Mouse (Mus musculus): ENCODE results near the gene 1700123K08Rik. TPM values are rescaled to one million over a fixed set of nuclear protein-coding genes. Genes with fewer than 3 reads are reported as not detected.
"Not testable (repeated sequence)": the region's sequence is repeated elsewhere in the genome, so short reads cannot be mapped to it uniquely, and the experiment has no call there.

1700123K08Rik gene
- not detected in 2 replicates for polyA plus RNA-seq (2016; fragmentation: Nextera tagmentation; extraction: Ambion mirVana)

DNA sequence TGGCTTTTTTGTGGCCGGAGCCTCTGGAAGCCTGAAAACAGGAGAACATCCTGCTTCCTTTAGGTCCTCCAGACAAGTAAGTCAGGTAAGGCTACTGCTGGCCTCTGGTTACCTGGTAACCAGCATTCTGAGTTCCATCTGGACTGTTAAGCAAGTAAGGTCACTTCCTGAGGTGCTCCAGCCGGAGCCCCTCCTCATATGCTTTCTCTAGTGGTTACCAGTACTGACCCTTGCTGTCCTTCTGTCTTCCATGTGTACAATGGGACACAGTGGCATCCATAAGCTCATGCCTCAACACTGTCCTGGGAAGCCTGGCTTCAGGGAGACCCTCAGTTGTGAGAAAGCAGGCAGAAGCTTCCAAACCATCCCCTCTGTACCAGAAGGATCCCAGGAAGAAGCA is at the start of gene 1700123K08Rik:
TSS of gene 1700123K08Rik (minus strand) at position 101 of the 400 bp plus-strand sequence.
- not testable (repeated sequence) for H3K4me3 ChIP-seq; H3K27ac ChIP-seq (replicated peaks); DNase-seq (ENCODE audit: low spot score); H3K36me3 ChIP-seq; H3K4me1 ChIP-seq; H3K9me3 ChIP-seq (replicated peaks); H3K27me3 ChIP-seq (ENCODE audit: low read depth, poor library complexity, severe bottlenecking)
- WGBS = 85% methylated on average over 2 of the region's 2 CpGs

DNA sequence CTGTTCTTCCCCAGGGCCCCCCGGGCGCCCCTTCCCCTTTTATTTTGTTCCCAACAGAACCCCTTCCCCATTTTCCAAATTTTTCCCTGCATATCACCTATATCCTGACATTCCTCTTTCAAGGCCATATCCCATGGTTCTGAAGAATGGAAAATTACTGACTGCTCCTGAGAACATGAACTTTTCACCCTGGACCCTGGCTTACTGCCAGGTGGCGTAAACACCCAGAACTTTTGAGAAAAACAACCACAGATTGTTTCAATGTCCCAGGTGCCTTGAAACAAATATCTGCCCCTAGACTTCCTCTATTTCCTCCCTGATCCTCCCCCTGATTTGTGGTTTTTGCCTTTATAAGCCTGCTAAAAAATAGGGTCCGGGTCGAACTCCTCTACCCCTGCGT is 22.9 kb upstream of the 1700123K08Rik start:
- no peak for DNase-seq (ENCODE audit: low spot score)
- H3K27me3 ChIP-seq (ENCODE audit: low read depth, poor library complexity, severe bottlenecking) = no peaks in the 10 kb centered on the region
- H3K36me3 ChIP-seq = no peaks in the 10 kb centered on the region
- no peaks in the 10 kb centered on the region for H3K4me1 ChIP-seq
- H3K27ac ChIP-seq (replicated peaks) = no peak overlapping the region
- H3K9me3 ChIP-seq (replicated peaks) = peaks cover 30% of the 10 kb centered on the region; the same call in 1 of the 2 replicates
- H3K4me3 ChIP-seq = no peak overlapping the region
- WGBS = 92% methylated on average over 6 of the region's 6 CpGs

DNA sequence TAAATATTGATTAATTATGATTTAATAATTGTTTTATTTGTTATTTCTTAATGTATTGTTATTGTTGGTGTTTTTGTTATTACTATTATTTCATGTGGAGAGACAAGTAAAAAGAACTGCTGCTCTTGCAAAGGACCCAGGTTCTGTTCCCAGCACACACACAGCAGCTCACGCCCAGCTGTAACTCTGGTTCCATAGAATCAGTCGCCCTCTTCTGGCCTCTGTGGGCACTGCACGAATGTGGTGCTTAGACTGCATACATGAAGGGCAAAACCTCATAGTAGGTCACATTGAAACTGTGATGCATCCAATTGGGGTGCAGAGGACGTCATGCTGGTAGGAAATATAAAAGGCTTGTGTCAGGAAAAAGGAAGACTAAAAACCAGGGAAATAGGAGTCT is 7.1 kb upstream of the 1700123K08Rik start:
- WGBS = 48% methylated on average over 4 of the region's 4 CpGs
- no peak overlapping the region for H3K4me3 ChIP-seq
- no peaks in the 10 kb centered on the region; the same call in 1 of the 2 replicates for H3K9me3 ChIP-seq (replicated peaks)
- H3K36me3 ChIP-seq = no peaks in the 10 kb centered on the region
- H3K27ac ChIP-seq (replicated peaks) = no peak overlapping the region
- H3K27me3 ChIP-seq (ENCODE audit: low read depth, poor library complexity, severe bottlenecking) = no peaks in the 10 kb centered on the region
- no peaks in the 10 kb centered on the region for H3K4me1 ChIP-seq
- peak; percentile 33 for DNase-seq (ENCODE audit: low spot score)

DNA sequence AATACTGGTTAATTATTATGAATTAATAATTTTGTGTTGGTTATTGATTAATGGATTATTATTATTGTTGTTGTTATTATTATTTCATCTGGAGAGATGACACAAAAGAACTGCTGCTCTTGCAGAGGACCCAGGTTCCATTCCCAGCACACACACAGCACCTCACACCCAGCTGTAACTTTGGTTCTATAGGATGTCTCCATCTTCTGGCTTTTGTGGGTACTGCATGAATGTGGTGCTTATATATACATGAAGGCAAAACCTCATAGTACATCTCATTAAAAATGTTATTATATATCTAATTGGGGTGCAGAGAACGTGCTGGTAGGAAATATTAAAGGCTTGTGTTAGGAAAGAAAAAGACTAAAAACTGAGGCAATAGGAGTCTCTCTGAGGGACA is 11.8 kb downstream of the 1700123K08Rik start:
- H3K4me1 ChIP-seq = no peaks in the 10 kb centered on the region
- DNase-seq (ENCODE audit: low spot score) = no peak
- H3K4me3 ChIP-seq = no peak overlapping the region
- no peaks in the 10 kb centered on the region for H3K27me3 ChIP-seq (ENCODE audit: low read depth, poor library complexity, severe bottlenecking)
- no peaks in the 10 kb centered on the region for H3K36me3 ChIP-seq
- 57% methylated on average over 1 of the region's 1 CpGs for WGBS
- 0 out of 2 replicates have a peak, but pooled peaks cover 4% of the 10 kb centered on the region for H3K9me3 ChIP-seq (replicated peaks)
- no peak overlapping the region for H3K27ac ChIP-seq (replicated peaks)

DNA sequence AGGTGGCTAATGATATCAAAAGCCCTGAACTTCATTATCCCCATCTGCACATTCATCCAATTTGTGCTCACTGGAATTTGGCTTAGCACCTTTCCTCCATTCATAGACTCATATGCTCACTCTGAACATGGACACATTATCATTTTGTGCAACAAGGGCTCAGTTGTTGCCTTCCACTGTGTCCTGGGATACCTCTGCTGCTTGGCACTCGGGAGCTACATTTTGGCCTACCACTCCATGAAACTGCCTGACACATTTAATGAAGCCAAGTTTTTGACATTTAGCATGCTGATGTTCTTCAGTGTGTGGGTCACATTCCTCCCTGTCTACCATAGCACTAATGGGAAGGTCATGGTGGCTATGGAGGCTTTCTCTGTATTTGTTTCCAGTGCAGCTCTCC is 32.0 kb downstream of the 1700123K08Rik start:
- Histone ChIP-seq H3K9me3 (replicated peaks) (no peaks in the 10 kb centered on the region), H3K4me1 (no peaks in the 10 kb centered on the region), H3K4me3 (no peak overlapping the region), H3K27me3 (ENCODE audit: low read depth, poor library complexity, severe bottlenecking) (no peaks in the 10 kb centered on the region), H3K27ac (replicated peaks) (no peak overlapping the region), H3K36me3 (no peaks in the 10 kb centered on the region)
- 90% methylated on average over 1 of the region's 1 CpGs for WGBS
- no peak for DNase-seq (ENCODE audit: low spot score)

Small RNA genes lying within 50 kb of the gene (microRNA-seq; reads per million reads assigned to microRNA genes)
- gene Gm24082 = not detected

Other genes starting within 250 kb of the 1700123K08Rik start
- gene Pvrig, start 222.8 kb downstream of the 1700123K08Rik start, polyA plus RNA-seq (2016; fragmentation: Nextera tagmentation; extraction: Ambion mirVana) = not detected in 2 replicates
- gene Zfp157, start 123.2 kb downstream of the 1700123K08Rik start, polyA plus RNA-seq (2016; fragmentation: Nextera tagmentation; extraction: Ambion mirVana) = 38.3 and 50.0 TPM in 2 replicates
- 55.8 and 60.4 TPM in 2 replicates for gene Zfp68, start 55.0 kb upstream of the 1700123K08Rik start, polyA plus RNA-seq (2016; fragmentation: Nextera tagmentation; extraction: Ambion mirVana)
- gene A430033K04Rik, start 58.1 kb upstream of the 1700123K08Rik start, polyA plus RNA-seq (2016; fragmentation: Nextera tagmentation; extraction: Ambion mirVana) = 8.4 and 9.7 TPM in 2 replicates
- gene Fam20c, start 189.8 kb upstream of the 1700123K08Rik start, polyA plus RNA-seq (2016; fragmentation: Nextera tagmentation; extraction: Ambion mirVana) = 7.0 and 9.5 TPM in 2 replicates

Measured in midbrain, embryonic 10.5 days (tissue).